Mouse (Mus musculus) ES-Bruce4 (cell line): ENCODE data around the gene Ppm1a.

Experiments used
- CTCF ChIP-seq: IDR thresholded peaks from one replicate; pipeline ENCODE4 v1.8.1; 2011; ENCODE audit warnings: low read depth, low read length
- POLR2A ChIP-seq: IDR thresholded peaks from one replicate; pipeline ENCODE4 v1.8.1; 2011; ENCODE audit warnings: low read length; ENCODE audit not compliant: insufficient read depth

DNA sequence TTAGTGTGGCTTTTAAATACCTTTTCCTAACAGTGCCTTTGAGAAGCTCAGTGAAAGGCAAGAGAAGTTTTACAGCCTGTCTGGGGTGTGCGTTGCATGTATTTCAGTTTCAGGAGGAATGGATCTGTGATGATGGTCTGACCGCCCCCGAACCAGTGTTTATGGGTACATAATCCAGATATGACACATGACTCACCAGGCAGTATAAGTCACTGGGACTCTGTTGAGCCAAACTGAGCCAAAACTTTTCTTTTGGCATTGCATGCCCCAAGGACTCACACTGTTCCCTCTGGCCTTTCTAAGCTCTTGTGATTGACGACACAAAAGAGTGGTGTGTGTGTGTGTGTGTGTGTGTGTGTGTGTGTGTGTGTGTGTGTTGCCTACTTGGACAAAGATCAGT lies 8.4 kb upstream of the Ppm1a start:
- TF ChIP-seq CTCF = no peak
- no peak for TF ChIP-seq POLR2A
